Mouse (Mus musculus): ENCODE data around the gene Timmdc1.

Gene Timmdc1

DNA sequence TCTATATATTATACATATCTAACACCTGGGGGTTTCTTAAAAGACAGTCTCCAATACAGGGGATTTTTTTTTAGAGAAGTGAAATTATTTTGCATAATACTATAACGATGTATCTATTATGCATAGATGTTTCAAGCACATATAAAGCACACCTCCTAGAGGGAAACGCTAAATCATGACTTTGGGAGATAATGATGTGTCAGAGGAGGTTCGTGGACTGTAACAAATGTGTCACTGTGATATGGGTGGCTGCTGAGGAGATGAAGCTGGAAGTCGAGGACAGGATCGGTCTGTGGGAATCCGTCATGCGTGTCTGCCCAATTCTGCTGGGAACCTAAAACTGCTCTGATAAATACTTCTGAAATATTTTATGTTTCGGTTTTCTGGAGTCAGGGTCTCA is 60.7 kb downstream of the Timmdc1 start:
- DNase-seq: no peak

DNA sequence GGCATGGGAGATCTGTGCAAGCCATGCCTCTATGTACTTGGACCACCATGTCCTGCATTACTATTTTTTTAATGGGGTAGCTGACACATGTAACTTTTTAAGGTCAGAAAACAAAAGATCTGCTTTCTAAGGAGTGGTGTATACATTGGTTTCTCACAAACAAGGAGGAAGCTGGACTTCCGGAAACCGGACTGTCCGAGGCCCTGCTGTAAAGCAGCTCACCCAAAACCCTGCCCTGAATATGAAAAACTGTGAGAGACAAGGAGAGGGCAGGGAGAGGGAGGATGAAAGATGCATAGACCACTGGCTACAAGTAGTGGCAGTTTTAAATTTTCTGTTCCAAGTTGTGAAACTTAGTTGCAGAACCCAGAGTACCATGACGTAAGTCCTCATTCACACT is 62.5 kb downstream of the Timmdc1 start:
- no peak for DNase-seq

DNA sequence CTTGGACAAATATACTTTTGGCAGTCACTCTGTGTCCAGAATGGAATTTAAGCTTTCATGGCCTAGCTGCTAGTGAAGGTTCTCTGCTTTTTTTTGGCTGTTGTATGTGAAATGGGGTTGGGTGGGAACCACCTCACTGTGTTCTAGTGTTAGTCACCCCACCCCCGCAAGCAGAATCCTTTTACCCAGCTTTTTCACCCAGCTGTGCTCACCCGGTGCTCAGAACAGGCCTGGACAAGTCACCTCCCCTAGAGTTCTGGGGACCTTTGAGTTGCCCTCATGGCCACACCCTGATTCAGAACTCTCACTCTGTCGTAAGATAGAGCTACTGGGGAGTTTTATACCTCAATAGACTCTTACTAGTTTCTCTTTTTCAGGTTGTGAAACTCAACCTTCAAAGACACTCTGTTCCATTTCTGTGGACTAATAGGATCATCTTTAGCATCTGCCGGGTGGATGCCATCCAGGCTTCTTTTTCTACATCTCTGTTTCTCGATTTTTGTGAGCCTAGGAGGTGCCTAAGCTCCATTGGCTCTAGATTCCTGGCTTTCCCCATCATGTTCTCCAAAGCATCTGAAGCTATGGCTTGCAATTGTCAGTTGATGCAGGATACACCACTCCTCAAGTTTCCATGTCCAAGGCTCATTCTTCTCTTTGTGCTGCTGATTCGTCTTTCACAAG is 63.7 kb downstream of the Timmdc1 start:
- no peak for DNase-seq

DNA sequence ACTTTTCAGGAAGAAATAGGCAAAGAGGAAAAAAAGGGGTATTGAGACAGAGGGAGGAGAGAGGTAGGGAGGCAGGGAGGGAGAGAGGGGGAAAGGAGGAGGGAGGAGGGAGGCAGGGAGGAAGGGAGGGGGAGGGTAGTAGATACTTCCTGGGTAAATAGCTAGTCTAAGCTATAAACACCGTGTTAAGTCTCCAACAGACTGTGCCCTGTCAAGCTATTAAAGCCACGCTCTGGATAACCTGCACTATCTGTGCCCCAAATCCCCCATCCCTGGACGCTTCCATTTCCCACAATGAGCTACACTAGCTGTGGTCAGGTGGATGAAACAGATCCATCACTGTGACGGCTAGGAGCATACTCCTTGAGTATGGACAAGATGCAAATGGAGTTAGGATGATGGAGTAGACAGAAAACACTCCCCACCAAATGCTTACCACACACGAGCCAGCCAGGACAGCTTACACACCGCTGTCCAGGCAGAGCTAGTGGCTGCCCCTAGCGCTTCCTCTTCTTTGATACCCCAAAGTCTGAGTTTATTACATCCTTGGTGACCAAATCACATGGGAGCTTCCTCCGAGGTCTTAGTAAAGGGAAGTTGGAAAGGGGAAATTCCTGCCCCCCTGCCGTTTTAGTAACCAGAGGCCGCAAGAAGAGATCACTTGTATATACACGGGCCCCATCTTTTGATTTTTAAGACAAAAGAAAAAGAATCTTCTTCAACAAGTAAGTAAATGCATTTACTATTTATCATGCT is 65.5 kb downstream of the Timmdc1 start:
- DNase-seq: no peak

DNA sequence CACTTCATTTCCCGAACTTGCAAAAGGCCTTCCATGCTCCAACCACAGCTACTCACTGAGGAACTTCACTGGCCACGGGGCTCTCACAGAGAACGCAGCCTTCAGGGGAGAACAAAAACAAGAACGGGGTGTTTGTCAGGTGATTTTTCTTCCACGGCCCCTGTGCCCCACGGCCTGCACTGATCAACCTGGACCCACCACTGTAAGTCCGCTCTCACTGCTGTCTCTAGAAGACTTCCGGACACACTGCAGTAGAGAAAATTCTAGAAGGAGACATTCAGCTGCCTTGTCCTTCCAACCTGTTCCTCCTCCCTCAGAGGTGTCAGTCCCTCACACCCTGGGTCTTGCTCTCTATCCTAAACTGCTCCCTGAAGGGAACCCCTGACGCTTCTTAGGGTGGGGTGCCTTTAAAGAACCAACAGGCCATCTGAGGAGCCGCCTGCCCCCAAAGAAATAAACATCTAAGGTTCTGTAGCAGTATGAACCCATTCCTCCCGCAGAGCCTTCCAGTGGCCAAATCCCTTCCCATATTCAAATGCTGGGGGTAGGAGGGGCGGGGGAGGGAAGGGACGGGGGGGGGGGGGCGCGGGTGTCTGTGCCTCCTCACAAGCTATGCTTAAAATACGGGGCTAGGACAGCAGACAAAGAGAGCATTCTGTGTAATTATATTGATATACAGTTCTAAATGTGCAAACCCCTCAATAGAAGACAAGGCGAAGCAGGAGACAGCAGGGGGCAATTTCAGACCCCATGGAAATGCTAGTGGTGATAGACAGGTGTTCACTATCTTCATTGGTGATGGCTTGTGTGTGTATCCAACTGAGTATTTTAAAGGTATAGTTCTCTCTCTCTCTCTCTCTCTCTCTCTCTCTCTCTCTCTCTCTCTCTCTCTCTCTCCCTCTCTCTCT is 66.7 kb downstream of the Timmdc1 start, which contains the start of gene Cd80:
Cd80 (plus strand) TSS at position 51 of the 908 bp plus-strand sequence.
- DNase-seq: no peak

DNA sequence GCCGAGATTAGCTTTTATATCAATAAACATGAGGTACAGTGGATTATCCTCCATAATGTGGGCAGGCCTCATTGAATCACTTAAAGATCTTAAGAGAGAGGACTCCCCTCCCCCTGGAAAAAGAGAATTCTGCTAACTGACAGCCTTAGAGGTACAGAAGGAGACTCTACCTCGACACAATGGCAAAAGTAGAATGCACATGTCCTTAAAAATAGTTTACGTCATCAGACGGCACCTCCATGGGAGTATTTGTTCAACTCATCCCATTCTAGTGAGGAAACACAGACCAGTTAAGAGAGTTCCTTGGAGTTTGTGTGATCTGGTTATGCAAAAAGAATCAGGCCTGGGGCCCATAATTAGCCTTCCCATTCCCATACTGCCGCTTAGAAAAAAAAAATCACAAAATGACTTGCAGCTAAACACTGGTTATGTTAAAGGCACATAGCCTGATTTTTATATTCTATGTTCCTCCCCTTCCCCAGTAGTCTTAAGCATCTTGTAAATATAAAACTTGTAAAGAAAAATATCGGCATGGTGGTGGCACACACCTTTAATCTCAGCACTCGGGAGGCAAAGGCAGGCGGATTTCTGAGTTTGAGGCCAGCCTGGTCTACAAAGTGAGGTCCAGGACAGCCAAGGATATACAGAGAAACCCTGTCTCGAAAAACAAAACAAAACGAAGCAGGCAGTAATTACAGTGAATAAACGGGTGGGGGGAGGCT is 67.8 kb downstream of the Timmdc1 start:
- DNase-seq: no peak

DNA sequence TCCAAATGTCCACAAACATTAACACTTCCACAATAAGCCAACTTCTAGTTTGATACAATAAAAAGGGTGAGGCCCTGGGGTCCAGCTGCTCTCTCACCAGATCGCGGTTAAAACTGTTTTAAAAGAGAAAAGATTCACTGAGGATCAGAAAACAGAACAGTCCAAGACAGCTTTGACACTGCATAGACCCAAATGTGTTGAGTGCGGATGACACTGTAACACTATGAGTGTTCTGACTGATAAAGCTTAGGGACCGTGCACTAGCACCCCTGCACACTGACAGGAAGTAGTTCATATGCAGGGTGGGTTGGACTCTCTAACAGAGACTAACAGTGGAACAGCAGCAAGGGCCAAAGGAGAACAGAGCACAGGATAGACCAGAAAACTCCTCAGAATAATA is 68.5 kb downstream of the Timmdc1 start:
- DNase-seq: no peak

DNA sequence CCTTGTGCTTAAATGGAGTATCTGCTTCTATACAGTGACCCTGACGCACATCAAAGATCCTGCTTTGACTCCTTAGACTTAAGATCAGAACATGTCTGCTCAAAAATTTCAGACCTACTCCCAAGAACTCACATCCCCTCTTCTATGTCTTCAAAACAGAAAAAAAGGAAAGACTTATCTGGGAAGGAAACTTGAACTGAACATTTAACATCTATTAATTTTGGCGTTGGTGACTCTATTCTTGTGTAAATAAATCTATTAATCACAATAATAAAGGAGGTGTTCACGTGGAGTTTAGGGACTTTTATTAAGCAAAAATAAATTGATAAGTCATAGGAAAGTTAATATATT is 69.3 kb downstream of the Timmdc1 start:
- DNase-seq: no peak

DNA sequence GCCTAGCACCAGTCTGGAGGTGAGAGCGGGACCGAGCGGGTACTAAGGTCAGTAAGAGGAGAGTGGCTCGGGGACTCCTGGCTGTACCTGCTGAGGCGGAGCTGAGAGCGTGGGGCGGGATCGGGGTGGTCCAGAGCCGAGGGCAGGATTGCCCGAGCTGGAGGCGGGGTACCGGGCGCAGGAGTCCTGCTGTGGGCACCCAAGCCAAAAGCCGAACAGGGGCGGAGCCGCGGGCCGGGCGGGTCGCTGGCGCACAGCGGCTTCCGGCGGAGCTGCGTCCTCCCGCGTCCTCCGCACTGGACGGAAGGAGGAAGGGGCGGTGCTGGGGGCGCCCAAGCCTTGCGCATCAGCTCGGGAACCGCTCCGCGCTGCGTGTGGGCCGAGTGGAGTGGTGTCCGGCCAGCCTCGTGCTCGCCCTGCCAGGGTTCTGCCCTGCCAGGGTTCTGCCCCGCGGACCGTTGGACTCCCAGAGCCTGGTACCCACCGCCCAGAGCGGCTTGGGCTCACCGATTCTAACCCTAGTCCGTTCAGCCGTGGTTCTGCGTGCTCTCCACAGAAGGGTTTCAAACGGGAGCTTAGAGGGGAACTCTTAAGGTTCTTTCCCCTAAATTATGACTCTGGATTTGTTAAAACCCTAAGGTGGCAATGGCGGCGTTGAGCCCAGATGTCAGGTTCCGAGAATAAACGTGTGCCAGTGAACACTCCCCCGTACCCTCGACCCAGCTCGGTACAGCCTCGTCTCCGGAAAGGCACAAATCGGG is 69.8 kb downstream of the Timmdc1 start, which contains the start of gene Adprh:
Adprh (minus strand) TSS at position 262 of the 761 bp plus-strand sequence.
- peak; percentile 94 for DNase-seq

DNA sequence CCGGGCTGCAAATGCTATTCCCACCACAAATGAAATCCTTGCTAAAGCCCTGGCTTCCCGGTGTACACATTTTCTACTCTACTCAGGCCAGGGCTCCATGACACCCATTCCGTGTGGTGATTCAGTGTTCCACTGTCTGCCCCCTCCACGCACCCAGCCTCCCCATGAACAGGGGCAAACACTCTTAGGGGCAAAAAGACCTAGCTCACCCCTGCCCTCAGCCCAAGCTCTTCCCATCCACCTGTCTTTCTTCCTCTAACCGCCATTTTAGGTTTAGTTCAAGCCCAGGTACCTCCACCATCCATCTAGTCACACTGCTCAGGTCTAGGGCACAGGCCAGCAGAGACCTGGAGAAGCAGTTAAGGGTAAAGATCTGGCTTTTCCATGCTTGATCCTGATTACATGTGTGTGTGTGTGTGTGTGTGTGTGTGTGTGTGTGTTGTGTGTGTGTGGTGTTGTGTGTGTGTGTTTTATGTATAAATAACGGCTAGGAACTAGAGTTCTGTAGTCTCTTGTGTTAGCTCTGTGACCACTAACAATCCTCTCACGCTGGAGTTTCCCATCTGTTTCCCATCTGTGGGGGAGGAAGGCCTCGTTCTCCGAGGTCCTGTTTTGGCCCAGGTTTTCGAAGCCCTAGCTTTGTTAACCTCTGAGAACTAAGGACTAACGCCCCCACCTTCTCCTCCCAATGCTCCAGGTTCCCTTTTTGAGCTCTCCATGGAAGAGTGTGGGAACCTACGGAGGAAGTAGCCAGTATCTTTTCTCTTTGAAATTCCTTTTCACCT is 70.8 kb downstream of the Timmdc1 start:
- no peak for DNase-seq

DNA sequence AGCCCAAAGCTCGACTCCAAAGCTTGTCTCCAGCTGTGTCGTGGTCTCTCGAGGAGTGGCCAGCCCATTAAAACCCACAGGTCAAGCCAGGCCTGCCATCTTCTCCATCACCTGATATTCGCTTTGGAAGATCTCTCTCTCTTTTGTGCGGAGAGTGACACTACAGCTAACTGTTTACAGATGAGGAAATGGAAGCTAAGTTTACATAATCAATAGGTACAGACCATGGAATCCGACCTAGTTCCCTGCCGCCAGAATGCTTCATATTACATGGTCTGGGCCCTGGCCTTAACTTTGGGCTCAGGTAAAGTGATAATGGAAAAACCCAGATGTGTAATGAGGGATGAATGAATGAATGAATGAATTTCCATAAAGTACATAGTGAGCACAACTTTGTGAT is 71.8 kb downstream of the Timmdc1 start:
- DNase-seq: no peak

DNA sequence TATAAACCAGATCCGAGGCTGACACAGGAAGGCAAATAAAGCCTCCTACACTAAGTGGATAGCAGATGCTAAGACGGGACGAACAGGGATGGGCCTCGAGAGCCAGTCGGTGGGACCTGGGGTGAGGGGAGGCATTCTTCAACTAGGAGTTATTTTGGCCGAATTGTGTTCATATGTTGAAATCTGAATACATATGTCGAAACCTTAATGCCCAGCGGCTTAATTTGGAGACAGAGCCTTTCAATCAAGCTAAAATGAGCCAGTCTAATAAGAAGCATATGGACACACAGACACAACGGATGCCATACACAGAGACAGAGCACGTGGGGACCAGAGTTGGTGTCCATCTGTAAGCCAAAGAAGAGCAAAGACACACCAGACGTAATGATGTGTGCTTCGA is 74.0 kb downstream of the Timmdc1 start:
- no peak for DNase-seq

Measured in right cerebral cortex, adult 18-20 months (tissue).